Mouse (Mus musculus) embryo, embryonic 9.5 days (tissue): ENCODE data around the gene Fibp.

ENCODE experiments used
- DNase-seq: peaks from one replicate; pipeline ENCODE4 v3.0.0-alpha.2; 2017; ENCODE audit errors: extremely low spot score

The Fibp gene

DNA sequence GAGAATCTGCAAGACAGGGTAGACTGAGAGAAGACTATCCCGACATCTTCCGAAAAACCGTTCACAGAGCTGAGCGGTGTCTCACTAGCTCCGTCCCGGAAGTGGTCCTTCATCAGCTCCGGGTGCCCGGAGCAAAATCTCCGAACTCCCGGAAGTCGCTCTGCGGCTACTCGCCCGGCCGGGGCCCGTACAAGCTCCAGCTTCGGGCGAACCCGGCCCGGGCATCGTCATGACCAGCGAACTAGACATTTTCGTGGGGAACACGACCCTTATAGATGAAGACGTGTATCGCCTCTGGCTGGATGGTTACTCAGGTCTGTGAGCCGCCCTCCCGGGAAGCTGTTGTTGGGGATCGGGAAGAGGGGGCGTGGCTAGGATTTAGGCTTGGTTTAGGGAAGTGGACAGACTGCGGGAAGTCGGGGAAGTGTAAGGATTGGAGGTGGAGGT lies at the start of gene Fibp:
Fibp (plus strand) TSS at position 151 of the 447 bp plus-strand sequence.
- peak; percentile 88 for DNase-seq

DNA sequence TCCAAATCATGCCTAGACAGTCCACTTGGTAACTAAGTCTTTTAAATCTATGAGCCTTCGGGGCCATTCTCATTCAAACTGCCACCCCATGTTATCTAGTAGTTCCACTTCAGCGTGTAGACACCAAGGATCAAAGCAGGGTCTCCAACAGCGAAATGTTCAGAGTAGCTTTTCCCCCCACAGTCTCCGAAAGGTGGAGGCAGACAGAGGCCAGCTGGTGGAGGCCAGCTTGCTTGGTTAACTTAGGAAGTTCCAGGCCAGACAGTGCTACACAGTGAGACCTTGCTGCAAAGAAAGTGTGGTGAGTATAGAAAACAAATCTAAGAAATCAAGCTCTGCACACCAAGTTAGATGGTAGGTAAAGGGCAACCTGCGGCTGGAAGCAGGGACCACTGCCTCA lies 49.8 kb upstream of the Fibp start:
- no peak for DNase-seq

DNA sequence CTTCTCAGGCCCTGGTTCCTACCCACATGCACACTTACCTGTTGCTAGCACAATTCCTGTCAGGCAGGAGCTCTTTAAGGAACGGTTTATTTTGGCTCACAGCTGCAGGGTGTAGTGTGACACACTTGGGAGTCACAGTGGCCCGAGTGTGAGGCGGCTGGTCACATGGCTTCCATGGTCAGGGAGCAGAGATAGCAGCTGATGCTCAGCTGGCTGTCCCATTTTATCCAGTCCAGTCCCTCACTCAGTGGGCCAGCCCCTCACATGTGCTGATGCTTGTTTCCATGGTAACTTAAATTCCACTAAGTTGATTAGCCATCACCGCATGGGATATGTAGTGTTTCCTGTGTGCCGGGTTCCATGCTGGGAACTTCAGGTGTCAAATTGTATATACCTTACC lies 48.5 kb upstream of the Fibp start:
- DNase-seq = no peak

DNA sequence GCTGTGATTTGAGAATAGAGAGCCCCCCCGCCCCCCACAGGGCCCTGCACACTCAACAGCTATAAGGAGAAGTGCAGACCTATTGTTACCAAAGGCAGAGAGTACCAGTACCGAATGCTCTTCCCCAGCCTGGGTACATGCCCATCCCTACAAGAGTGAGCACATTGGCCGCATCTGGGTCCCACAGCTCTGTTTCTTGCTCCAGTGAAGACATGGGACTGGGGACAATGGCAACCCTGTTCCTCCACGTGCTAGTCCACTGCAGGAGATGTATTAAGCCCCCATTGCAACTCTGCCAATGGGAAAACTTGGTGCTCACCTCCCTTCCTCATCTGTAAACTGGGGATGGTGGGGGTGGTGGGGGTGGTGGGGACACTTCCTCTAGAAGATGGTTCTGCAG lies 46.6 kb upstream of the Fibp start:
- DNase-seq = no peak

DNA sequence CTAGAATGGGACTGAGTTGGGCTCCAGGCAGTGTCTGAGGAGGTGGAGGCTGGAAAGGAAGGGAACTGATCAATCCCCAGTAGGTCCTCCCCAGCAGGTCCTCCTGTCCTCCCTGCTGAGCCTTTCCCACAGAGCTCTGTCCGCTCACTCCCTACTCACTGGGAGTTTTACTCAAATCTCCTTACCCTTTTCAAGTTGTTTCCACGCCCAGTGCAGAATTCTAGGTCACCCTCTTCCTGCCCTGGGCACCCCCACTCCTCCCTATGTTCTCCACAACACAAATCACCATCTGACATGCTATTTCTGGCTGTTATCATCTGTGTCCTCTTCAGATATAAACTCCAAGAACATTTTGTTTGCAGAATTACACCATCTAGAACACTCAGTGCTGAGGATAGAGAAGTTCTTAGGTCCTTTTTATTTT lies 45.9 kb upstream of the Fibp start:
- no peak for DNase-seq

DNA sequence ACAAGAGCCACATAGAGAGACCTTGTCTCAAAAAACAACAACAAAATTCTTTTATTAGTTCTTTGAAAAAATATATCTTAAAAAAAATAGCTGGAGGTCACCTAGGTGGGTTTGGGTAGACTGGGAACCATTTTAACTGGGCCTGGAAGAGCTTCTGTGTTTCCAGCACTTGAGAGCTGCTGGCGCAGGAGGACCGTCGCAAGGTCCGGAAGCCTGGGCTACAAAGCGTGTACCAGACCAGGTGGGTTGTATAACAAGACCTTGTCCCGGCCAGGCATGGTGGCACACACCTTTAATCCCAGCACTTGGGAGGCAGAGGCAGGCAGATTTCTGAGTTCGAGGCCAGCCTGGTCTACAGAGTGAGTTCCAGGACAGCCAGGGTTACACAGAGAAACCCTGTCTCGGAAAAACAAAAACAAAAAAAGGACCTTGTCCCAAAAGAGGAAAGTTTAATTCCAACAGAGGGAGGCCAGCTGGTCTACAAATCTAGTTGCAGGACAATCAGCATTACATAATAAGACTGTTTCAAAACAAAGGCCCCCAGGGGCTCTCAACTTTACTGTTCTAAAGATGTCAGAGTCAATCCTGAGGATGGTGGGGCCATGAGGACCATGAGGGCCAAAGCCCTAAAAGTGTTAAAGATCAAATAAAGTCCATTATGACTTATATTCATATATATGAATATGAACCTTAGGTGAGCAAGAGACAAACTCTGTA lies 41.5 kb upstream of the Fibp start:
- DNase-seq = no peak

DNA sequence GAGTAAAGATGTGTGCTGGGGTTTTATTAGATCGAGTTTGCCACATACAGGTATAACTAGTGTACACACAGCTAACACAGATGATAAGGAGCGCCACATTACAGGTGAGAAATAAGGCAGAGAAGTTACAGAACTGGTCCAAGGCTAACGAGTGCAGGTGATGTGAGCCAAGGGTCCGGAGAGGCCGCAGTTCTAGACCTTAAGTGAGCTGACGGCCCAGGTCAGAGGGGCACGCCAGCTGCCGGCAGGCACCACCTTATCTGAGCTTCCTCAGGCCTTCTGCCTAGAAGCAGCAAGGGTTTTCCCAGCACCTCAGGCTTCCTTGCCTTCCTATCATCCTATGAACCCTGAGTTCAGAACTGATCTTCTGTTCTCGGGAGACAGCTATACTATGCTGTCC lies 40.8 kb upstream of the Fibp start:
- DNase-seq = no peak

DNA sequence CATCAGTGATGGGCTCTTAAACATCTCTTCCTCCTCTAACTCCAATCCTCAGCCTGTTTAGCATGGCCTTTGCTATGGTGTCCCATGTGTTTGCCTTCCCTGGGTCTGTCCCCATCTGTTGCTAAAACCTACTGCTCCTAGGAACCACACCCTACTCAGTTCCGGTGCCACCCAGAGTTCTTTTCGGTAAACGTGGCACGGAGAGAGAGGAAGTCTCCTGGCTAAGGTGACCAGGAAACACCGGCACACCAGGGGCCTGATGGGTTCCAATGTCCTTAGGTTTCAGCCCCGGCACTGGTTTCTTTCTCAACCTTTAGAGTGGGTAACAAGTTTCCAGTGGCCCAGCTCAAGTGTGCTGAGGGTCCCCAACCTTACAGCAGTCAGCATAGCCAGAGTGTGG lies 39.8 kb upstream of the Fibp start:
- DNase-seq = no peak

DNA sequence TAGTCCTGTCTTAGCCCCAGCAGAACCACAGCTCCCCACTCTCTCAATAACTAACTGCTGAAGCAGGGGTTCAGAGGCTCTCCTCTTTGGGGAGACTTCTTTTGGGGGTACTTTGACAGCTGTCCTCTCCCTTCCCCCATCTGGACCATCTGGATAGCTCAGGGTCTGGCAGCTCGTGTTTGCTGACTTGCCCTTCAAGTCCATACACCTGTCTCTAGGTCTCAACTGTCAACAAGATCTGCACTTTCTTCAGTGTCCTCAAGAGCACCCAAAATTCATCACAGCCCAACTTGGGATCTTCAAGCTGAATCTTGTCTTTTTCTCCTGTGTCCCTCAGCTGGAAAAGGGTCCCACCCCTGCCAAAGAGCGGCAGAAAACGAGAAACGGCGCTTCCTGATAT lies 38.6 kb upstream of the Fibp start:
- DNase-seq = no peak

DNA sequence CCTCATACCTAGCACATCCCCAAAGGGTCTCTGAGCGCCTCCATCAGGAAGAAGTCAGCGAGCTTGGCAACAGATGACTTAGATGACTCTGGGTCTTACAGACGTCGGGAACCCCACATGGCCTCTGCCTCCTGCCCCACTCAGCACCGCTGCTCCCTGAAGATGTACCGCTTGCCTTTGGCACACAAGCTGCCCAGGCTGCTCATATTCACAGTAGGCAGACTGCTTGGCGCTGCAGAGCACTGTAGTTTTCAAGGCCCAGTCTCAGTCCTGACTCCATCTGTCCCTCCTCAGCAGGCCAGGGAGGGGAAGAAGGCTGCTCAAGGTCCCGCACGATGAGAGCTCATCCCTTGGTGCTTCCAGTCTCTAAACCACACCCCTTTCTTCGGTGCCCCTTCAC lies 38.1 kb upstream of the Fibp start:
- DNase-seq = no peak

DNA sequence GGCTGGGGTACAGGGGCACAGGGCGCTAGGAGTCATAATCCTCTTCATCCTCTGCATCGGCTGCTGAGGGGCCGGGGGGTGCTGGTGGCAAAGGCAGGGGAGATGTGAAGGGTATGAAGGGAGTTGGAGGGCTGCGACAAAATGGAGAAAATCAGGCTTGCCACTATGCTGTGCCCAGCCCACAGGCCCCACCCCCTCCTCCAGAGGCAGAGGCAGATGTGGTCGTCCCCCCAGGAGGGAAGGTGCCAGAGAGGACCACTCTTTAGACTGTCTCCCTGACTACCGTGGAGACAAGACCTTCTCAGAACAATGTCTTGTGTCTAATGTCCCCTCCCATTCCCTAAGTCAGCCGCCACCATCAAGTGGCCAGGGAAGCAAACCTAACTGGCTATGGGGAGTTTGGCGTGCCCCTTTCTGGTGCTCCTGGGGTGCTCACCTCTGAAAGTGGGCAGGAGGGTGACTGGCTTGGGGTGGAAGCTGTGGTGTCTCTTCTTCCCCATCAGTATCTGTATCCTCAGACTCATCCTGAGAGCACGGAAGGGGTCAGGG lies 37.4 kb upstream of the Fibp start:
- no peak for DNase-seq

DNA sequence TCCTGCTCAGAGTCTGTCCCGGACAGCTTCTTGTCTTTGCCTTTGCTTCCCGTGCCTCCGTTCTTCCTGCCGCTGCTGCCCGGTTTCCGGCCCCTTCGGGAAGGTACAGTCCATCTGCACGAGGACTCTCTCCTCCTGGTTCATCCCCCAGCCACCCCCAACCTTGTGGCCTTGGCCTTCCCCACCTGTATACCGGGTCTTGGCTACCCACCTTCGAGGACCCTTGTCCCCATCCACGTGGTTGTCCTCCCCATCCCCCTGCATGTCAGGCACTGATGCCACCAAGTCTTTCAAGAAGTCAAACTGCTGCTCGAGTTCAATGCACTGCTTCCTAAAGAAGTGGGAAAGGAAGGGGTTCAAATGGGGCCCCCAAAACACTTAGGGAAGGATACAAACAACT lies 36.9 kb upstream of the Fibp start:
- DNase-seq = no peak

DNA sequence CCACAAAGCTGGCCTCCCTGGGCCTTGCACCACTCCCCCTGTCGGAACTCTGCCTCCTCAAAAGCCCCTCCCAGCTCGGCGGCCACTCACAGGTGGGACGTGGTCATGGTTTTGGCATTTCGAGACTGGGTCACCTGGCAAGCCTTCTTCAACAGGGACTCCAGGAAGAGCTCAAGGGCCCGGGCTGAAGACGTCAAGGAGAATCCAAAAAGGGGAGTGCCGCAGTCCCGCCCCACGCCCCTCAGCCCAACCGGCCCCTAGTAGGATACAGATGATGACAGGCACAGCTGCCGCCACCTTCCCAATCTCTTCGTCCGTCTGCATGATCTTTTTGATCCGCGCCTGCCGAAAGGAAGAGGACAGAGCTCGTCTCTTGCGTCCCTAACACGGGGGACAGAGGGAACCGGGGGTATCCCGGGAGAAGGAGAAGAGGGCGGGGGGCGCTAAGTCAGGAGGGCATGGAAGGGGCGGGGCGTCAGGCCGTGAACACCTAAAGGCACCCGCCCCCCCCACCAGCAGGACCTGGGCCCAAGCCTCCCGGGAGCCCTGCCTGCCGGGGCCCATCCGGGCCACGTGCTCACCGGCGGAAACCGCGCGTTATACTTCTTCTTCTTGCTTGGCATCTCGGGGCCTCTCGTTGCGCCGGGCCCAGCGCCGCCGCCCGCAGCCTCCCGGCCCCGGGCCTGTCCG lies 36.2 kb upstream of the Fibp start:
- no peak for DNase-seq

DNA sequence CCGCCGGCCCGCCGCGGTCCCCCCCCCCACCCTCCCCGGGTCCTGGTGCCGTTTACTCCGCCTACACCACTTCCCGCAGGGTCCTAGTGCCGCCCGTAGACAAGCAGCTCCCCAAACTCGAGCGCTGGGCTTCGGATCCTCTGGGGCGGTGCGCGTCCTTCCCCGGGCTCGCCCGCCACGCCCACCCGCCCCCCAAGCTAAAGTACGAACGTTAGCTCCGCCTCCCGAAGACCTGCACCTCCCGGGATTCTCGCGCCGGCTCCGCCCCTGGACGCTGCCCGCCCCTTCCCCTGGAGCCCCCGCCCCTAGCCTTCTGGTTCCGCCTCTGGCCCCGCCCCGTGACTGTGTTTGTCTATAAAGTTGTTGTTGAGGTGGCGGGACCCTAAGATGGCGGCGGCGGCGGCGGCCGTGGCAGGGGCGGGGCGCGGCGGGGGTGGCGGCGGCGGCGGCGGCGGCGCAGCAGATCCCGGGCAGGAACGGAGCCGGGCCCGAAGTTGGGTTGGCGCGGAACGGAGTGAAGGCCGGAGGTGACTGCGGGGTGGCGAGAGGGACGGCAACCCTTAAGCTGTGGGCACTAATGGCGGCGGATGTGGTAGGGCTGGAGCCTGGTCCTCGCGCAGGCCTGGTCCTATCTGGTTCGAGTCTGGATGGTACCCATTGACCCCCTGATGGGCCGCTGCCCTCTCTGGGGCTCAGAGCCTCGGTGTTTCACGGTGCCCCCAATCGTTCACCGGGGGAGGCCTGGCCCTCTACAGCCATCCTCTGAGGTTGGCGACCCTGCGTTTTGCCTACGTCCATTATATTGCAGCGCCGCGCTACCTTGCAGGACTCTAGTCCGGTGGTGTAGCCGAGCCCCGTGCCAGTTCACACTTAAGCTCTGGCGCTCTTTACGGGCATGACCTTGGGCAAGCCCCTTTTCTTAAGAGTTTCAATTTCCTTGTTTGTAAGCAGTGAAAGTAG lies 35.4 kb upstream of the Fibp start, which contains the start of the genes Drap1 and AI837181:
Drap1 (minus strand) TSS at position 198 of the 960 bp plus-strand sequence.
AI837181 (plus strand) TSS at position 363 of the 960 bp plus-strand sequence.
- peak; percentile 99 for DNase-seq

DNA sequence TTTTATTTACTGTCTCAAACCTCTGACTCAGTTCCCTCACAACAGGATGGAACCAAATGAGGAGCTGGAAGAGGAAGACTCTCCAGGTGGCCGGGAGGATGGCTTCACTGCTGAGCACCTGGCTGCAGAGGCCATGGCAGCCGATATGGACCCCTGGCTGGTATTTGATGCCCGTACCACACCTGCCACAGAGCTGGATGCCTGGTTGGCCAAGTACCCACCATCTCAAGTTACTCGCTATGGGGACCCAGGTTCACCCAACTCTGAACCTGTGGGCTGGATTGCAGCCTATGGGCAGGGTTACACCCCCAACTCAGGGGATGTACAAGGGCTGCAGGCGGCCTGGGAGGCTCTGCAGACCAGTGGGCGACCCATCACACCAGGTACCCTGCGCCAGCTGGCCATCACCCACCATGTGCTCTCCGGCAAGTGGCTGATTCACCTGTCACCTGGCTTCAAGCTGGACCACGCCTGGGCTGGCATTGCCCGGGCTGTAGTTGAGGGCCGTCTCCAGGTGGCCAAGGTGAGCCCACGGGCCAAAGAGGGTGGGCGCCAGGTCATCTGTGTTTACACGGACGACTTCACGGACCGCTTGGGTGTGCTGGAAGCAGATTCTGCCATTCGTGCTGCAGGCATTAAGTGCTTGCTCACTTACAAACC lies 34.4 kb upstream of the Fibp start:
- DNase-seq = no peak

DNA sequence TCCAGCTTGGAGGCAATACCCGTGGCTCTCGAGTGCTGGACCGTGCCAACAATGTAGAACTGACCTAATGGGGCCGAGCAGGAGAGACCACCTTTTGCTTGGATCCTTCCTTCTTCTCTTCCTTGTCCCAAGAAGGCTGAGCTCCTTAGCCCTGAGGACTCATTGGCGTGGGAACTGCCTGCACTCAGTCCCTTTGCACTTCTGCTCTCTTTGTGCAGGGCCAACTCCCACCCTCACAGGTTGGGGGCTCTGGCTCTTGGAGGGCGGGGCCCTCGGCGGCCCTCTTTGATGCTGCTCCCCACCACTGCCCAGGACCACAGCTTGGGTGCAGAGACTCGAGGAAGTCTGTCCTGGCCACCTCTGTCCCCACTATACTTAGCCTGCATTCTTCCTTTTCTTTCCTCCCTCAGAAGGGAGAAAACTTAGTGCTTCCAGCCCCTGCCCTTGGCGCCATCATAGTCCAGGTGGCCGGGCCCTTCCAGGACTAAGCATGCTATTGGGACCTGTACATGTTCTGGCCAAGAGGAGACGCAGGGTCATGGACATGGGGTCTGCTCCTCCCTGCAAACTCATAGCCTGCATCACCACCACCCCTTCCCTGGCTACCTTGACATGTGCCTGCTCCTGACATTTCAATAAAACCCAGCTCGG lies 33.6 kb upstream of the Fibp start:
- DNase-seq = no peak

DNA sequence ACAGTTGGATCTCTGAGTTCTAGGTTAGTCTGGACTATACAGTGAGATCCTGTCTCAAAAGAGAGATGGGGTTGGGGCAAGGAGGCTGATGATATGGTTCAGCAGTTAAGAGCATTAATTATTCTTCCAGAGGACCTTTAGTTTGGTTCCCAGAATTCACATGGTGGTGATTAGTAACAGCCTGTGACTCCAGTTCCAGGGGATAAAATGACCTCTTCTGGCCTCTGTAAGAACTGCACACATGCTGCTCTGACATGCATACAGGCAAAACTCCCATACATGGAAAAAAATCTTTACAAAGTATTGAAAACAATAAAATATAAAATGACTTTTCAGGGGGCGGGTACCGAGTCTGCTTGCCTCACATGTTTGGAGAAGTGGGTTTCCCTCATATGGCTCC lies 32.3 kb upstream of the Fibp start:
- DNase-seq = no peak

DNA sequence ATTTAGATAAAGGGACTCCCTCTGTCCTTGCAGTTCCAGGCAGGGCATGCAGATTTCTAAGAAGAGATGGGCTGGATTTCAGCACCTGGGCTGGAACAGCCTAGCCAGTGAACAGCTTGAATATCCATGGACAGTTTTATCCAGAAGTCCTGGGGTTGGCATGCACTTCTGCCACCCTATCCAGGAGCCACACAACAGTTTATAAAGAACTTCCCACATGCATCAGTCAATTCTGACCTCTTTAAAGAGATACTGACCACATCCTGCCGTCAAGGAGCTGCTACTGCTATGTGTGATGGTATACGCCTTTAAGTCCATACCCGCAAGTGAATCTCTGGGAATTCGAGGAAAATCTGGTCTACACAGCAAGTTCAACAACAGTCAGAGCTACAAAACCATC lies 31.2 kb upstream of the Fibp start:
- no peak for DNase-seq

DNA sequence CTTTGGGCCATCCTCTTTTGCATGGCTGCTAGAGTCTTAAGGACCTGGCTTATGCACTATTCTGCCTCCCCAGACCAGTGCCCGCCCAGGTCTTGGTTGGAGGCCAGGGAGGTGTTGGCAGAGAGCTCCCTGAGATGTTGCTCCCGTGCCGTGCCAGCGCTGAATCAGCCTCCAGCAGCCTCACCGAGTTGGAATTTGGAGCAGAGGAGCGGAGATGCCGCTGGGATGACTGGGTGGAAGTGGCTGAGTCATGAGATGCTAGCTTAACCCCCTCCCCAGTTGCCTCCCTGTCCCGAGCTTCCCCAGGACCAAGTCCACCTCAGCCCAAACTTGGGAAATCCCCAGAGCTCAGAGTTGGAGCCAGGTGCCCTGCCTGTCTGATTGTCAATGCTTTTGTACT lies 30.6 kb upstream of the Fibp start:
- DNase-seq = no peak

DNA sequence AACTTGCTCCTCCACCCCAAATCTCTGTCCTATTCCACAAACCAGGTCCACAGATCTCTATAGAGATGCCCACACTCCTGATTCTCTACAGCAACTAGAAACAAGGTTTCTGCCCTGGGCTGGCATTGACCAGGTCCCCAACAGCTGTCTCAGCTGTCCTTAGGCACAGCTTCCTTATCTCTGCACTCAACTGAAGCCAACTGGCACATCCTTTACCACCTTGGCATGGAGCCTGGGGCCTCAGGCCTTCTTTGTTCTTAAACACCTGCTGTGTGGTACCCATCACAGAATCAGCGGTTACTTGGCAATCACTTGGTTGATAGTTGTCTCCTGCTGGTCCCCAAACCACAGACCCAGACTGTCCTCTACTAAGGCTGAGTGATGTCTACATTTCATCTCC lies 30.0 kb upstream of the Fibp start:
- DNase-seq = no peak

DNA sequence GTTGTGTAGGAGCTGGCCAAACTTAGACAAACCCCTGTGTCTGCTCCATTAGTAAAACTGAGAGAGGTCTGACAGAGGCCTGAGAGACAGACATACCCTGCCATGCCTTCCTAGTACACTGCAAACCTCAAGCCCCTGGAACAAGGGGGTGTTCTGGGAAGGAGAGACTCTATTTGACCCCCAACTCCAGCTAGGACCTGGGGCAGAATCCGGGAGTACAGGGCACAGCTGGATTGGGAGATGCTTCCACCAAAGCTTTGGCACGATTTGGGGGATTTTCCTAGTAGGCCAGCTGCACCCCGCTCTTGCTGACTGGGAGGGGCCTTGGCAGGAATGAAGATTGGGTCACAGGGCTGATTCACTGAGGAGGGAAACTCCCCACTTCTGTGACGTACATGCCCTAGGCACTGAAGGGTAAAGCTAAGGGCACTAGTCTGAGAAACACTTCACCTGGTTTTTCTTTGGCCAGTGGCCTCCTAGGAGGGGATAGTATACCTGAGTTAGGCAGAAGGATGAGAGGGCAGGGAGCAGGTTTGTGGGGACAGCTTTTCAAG lies 28.4 kb upstream of the Fibp start:
- no peak for DNase-seq
